Mouse (Mus musculus) forebrain, embryonic 14.5 days (tissue): Measurements from ENCODE around the gene Fntb. TPM values are rescaled to one million over a fixed set of nuclear protein-coding genes. Genes with fewer than 3 reads are reported as not detected.
A peak's percentile ranks its signal among the peaks of the same experiment; 100 is the strongest.

ENCODE experiments used
- ATAC-seq: fragments of 200-750 bp; cut with Nextera tagmentation; 2 replicates; pipeline ENCODE4 v1.8.0; 2017; ENCODE audit warnings: mild to moderate bottlenecking, moderate library complexity
- DNase-seq: peaks from one replicate; pipeline ENCODE4 v3.0.0-alpha.2; 2015; ENCODE audit warnings: low spot score
- H3K27ac ChIP-seq: fragments of 300-500 bp; sonication (generic); 2 replicates; pipeline ENCODE4 v1.5.1; 2014; ENCODE audit warnings: low read depth, mild to moderate bottlenecking, control low read depth, low read length, moderate library complexity
- H3K27me3 ChIP-seq: fragments of 300-500 bp; sonication (generic); replicated peaks from 2 replicates; pipeline ENCODE4 v1.6.1; 2014; ENCODE audit warnings: low read length, control low read depth, mixed read lengths; ENCODE audit not compliant: control insufficient read depth, insufficient read depth
- H3K36me3 ChIP-seq: fragments of 300-500 bp; sonication (generic); 2 replicates; pipeline ENCODE4 v1.6.1; 2014; ENCODE audit warnings: low read length, control low read depth; ENCODE audit not compliant: control insufficient read depth, insufficient read depth
- H3K4me1 ChIP-seq: fragments of 300-500 bp; sonication (generic); 2 replicates; pipeline ENCODE4 v1.6.1; 2014; ENCODE audit warnings: antibody characterized with exemption, low read length, control low read depth; ENCODE audit not compliant: control insufficient read depth, insufficient read depth
- H3K4me2 ChIP-seq: fragments of 300-500 bp; sonication (generic); 2 replicates; pipeline ENCODE4 v1.6.1; 2014; ENCODE audit warnings: mild to moderate bottlenecking, control low read depth, low read length
- H3K4me3 ChIP-seq: fragments of 300-500 bp; sonication (generic); 2 replicates; pipeline ENCODE4 v1.5.1; 2014; ENCODE audit warnings: low read depth, low read length, control low read depth
- H3K9ac ChIP-seq: fragments of 300-500 bp; sonication (generic); 2 replicates; pipeline ENCODE4 v1.6.1; 2014; ENCODE audit warnings: mild to moderate bottlenecking, low read length, control low read depth, moderate library complexity
- H3K9me3 ChIP-seq: fragments of 300-500 bp; sonication (generic); replicated peaks from 2 replicates; pipeline ENCODE4 v1.6.1; 2016; ENCODE audit warnings: low read length, control low read depth, mixed read lengths; ENCODE audit not compliant: control insufficient read depth
- whole genome bisulfite sequencing: fragments of 180-500 bp; shearing (Covaris S2); extraction: QIAGEN DNeasy Blood & Tissue Kit; methylation state at CpG from one replicate; pipeline ENCODE4 v1.1.7; 2014; 5-methylcytosine and 5-hydroxymethylcytosine counted together
- polyA plus RNA-seq: library from polyadenylated mRNA; unstranded; fragments of >200 nt; fragmentation: Nextera tagmentation; extraction: Ambion mirVana; gene quantifications from 2 replicates; pipeline ENCODE4 v1.2.1, GENCODE M21; 2014

The Fntb gene
- polyA plus RNA-seq, result 38.2 and 39.0 TPM in 2 replicates

DNA sequence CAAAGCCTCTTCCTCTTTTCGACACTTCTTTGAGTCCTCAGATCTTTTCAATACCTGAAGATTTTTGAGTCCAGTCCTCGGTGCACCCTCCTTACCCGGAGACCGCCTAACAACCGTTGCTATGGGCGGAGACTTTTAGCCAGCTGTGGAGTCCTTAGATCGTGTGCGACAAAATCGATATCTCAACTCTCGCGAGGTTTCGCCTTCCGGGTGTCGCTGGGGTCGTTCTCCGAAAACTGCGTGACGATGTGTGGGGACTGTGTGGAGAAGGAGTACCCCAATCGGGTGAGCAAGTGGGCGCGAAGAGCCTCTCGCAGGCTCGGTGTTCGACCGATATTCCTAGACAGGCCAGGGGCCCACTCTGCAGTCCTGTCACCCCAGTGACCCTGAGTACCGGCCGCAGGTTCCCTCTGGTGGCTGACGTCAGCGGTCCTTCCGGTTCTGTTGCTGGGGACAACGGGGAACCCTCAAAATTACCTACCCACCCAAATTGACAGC is at the start of gene Fntb, which contains the start of gene Churc1:
Gene Fntb (plus strand): TSS at position 236 of the 498 bp plus-strand sequence.
Gene Churc1 (plus strand): TSS at position 185 of the 498 bp plus-strand sequence.
- Histone ChIP-seq H3K9me3 (no peaks in the 10 kb centered on the region), H3K4me2 (peak within 1 kb of the TSS; percentile 66), H3K27ac (peak within 1 kb of the TSS; percentile 81), H3K9ac (peak within 1 kb of the TSS; percentile 75), H3K27me3 (no peaks in the 10 kb centered on the region), H3K4me3 (peak within 1 kb of the TSS; percentile 61), H3K4me1 (peaks cover 4% of the 10 kb centered on the region; the same call in 1 of the 2 replicates), H3K36me3 (no peaks in the 10 kb centered on the region)
- DNase-seq, result peak; percentile 98
- ATAC-seq, result peak; percentile 98
- under 1% methylated on average over 31 of the region's 31 CpGs for WGBS

DNA sequence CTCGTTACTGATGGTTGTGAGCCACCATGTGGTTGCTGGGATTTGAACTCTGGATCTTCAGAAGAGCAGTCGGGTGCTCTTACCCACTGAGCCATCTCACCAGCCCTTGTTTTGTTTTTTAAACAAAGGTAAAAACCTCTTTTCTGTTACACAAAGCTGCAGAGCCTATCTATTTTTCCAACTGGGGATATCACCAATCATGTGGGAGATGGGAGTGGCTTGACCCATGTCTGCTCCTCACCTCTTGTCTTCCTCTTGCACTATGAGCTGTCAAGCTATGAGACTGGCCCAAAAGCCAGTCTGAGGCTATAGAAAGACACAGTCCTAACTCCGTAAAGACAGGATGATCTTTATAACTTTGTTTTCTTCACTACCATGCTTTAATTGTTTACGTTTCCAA is 47.0 kb upstream of the Fntb start:
- Histone ChIP-seq H3K27ac (no peak overlapping the region), H3K9ac (no peak overlapping the region), H3K27me3 (no peaks in the 10 kb centered on the region), H3K4me3 (no peak overlapping the region), H3K4me2 (no peak overlapping the region), H3K4me1 (no peaks in the 10 kb centered on the region), H3K36me3 (no peaks in the 10 kb centered on the region), H3K9me3 (no peaks in the 10 kb centered on the region)
- ATAC-seq (no peak), DNase-seq (no peak)
- 83% methylated on average over 4 of the region's 4 CpGs for WGBS

DNA sequence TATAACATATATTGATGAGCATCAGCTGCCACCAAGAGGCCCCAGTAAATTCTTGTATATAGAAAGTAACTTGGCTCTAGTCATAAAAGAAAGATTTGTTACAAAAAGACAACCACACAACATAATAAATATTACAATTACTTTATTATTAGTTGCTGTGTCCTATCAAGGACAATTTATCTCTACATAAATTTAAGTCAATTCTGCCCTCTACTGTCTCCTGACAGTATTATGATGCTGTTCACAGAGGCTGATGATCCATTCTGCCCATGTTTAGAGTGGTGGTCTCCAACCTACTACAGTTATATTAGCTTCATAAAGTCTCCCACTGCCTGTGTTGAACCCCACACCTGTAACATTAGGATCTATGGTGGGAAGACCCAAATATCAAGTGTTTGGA is 44.8 kb upstream of the Fntb start:
- Histone ChIP-seq H3K4me1 (no peaks in the 10 kb centered on the region), H3K4me3 (no peak overlapping the region), H3K9ac (no peak overlapping the region), H3K27me3 (no peaks in the 10 kb centered on the region), H3K36me3 (no peaks in the 10 kb centered on the region), H3K9me3 (no peaks in the 10 kb centered on the region), H3K4me2 (no peak overlapping the region), H3K27ac (no peak overlapping the region)
- ATAC-seq (no peak), DNase-seq (peak; percentile 65)

DNA sequence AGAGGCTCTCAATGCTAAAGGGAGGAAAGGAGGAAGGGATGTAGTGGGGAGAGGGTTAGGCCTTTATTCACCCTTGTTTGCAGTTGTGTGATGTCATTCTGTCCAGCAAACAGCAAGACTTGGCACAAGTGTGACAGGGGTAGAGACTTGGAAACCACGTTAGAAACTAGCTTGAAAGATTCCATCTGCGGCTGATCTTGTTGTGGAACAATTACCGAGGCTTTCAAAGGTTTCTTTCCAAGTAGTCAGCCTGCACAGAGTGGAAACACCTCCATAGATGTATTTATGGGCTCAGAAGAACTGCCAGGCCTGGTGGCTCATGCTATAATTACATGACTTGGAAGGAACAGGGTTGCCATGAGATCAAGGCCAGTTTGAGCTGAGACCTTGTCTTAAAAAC is 43.4 kb upstream of the Fntb start:
- Histone ChIP-seq H3K4me2 (no peak overlapping the region), H3K9me3 (no peaks in the 10 kb centered on the region), H3K36me3 (no peaks in the 10 kb centered on the region), H3K4me1 (no peaks in the 10 kb centered on the region), H3K9ac (0 out of 2 replicates have a peak overlapping the region, but pooled peaks have one; percentile 13), H3K27ac (no peak overlapping the region), H3K27me3 (no peaks in the 10 kb centered on the region), H3K4me3 (no peak overlapping the region)
- WGBS, result 41% methylated on average over 3 of the region's 3 CpGs
- no peak for ATAC-seq
- peak; percentile 46 for DNase-seq

DNA sequence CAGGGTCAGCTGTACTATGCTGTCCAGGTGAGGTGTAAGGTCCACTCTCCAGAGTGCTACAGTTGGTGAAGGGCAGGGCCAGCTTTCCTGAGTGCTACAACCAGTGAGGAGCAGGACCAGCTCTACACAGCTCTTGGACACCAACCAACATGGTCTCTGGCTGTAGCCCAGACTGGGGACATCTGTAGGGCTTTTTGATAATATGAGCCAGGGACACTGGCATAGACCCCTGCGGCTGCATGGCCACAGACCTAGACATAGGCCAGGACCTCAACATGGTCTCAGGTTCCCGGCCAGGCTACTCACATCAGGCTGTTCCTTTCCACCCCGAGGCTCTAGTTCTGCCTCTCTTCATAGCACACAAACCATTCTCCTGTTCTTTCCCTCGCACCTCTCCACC is 37.4 kb upstream of the Fntb start:
- Histone ChIP-seq H3K4me3 (no peak overlapping the region), H3K27me3 (no peaks in the 10 kb centered on the region), H3K9ac (no peak overlapping the region), H3K36me3 (no peaks in the 10 kb centered on the region), H3K4me2 (no peak overlapping the region), H3K27ac (no peak overlapping the region), H3K4me1 (no peaks in the 10 kb centered on the region), H3K9me3 (peaks cover 3% of the 10 kb centered on the region; the same call in 1 of the 2 replicates)
- no peak for ATAC-seq
- 88% methylated on average over 4 of the region's 4 CpGs for WGBS
- no peak for DNase-seq

DNA sequence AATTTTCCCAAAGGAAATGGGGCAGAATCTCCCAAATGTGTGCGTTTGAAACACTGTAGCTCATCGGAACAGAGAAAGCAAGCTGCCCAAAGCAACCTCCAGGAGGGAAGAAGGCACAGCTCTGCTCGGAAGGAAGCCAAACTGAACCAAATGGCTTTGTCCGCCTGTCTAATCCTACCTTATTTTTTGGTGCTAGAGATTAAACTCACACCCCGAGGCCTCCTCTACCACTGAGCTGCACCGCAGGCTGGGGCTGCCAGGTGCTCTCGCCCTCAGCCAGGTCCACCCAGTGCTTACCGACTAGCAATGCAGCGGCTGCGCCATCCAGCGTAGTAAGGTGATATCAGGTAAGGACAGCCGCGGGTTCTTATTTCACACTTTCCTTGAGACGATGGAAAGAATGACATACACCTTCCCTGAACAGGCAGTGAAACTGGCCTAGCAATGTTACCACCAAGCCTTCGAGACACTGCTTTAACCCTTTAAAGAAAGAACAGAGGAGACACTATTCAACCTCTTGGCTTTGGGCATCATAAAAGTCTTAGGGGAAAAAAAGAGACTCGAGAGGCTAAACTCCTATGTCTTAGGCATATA is 14.4 kb upstream of the Fntb start:
- H3K4me3 ChIP-seq, result no peak overlapping the region
- ATAC-seq (no peak), DNase-seq (no peak)
- no peak overlapping the region for H3K27ac ChIP-seq
- no peaks in the 10 kb centered on the region for H3K9me3 ChIP-seq
- H3K4me1 ChIP-seq, result no peaks in the 10 kb centered on the region
- H3K9ac ChIP-seq, result no peak overlapping the region
- H3K36me3 ChIP-seq, result no peaks in the 10 kb centered on the region
- no peaks in the 10 kb centered on the region for H3K27me3 ChIP-seq
- WGBS, result 80% methylated on average over 16 of the region's 16 CpGs
- H3K4me2 ChIP-seq, result no peak overlapping the region

DNA sequence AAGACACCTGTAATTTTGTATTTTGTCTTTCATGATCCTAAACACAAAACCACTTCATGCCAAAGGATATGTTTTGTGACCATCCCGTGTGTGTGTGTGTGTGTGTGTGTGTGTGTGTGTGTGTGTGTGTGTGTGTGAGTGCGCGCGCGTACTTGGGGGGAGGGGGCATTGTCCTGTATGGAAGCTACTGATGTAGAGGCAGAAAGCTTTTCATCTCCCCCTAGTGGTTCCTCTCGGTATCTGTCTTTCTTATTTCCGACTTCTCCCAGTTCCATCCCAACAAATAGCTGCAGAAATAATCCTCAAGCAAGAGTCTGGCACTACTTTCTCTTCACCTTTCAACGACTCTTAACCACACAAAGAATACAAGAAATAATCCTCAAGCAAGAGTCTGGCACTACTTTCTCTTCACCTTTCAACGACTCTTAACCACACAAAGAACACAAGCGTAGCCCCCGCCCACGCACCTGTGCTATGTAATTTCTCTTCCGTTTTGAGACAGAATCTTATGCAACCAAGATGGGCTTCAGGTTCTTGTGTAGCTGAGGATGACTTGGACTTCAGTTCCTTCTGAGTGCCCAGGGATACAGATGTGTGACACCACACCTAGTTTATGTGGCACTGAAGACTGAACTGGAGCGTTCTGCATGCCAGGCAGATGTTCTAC is 12.6 kb upstream of the Fntb start:
- DNase-seq (peak; percentile 78), ATAC-seq (peak; percentile 67; the same call in 1 of the 2 replicates)
- Histone ChIP-seq H3K4me3 (no peak overlapping the region), H3K9ac (no peak overlapping the region), H3K27me3 (no peaks in the 10 kb centered on the region), H3K4me1 (no peaks in the 10 kb centered on the region), H3K27ac (no peak overlapping the region), H3K36me3 (no peaks in the 10 kb centered on the region), H3K9me3 (no peaks in the 10 kb centered on the region), H3K4me2 (no peak overlapping the region)
- WGBS, result 47% methylated on average over 14 of the region's 14 CpGs

DNA sequence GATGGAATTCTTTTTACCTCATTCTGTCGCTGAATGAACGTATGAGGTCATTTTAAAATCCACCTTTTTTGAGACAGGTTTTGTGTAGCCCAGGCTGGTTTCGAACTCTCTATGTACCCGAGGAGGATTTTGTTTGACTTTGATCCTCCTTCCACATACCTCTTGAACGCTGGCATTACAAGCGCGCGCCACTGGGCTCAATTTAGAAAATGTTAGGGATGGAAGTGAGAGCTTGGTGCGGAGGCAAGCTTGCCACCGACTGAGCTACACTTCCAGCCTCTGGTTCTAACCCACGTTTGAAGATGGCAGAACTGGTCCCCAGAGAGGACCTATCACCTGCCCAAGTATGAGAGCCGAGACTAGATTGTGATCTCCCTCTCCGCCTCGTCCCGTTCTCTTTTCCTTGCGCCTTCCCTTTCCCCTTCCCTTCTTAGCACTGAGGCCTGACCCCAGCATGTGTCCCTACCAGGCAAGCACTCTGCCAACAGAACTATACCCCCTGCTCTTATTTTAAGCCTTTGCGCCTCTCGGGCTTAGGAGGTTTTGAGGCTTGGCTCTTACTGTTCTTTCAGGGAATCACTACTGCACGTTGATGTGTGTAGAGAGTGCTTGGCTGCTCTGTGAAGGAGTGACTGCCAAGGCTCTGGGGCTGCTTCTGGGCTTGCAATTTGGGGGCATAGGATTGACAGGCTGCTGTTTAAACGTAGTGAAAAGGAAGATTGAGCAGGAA is 677 bp downstream of the Fntb start:
- 30% methylated on average over 20 of the region's 20 CpGs for WGBS
- no peaks in the 10 kb centered on the region for H3K9me3 ChIP-seq
- peaks cover 4% of the 10 kb centered on the region; the same call in 1 of the 2 replicates for H3K4me1 ChIP-seq
- peak; percentile 46; the same call in 1 of the 2 replicates for ATAC-seq
- peak; percentile 12 for DNase-seq
- H3K27me3 ChIP-seq, result no peaks in the 10 kb centered on the region
- H3K4me2 ChIP-seq, result peak overlapping the region; percentile 66
- H3K27ac ChIP-seq, result peak overlapping the region; percentile 81; the same call in 1 of the 2 replicates
- no peaks in the 10 kb centered on the region for H3K36me3 ChIP-seq
- peak overlapping the region; percentile 61 for H3K4me3 ChIP-seq
- H3K9ac ChIP-seq, result peak overlapping the region; percentile 75
